Mouse (Mus musculus) embryo, embryonic 10.5 days (tissue): Measurements from ENCODE around the gene Ophn1.

ENCODE experiments used
- DNase-seq: peaks from one replicate; pipeline ENCODE4 v3.0.0-alpha.2; 2015; ENCODE audit warnings: low spot score

Ophn1 gene

DNA sequence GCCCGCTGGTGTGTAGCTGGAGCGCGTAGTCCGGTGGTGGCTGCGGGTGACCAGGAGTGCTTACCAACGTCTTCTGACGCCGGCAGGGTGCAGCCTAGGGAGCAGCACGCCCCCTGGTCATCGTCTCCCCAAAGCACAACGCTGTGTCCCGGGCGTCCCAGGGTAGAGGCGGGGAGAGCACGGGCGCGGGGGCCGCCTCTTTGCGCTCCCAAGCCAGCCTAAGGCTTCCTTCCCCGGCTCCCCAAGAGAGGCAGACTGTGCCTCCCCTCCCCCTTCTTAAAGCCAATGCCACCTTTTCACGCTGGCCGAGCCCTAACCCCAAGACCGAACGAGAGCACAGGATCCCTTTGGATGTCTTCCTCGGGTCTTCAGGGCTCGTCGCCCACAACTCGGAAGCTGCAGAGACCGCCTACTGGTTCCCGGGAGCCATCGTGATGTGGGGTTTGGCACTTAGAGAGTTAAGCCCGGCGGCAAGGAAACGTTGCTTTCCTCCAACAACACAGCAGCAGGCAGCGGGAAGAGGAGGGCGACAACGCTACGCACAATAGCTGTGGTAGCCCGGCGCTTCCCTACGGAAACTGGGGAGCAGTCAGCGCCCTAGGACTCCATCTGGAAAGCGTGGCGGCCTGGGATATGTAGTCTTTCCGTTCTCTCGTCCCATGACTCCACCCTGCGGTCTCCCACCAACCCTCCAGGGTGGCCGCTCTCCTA lies at the start of gene Ophn1:
Gene Ophn1 (minus strand): TSS at position 620 of the 711 bp plus-strand sequence.
- DNase-seq: peak; percentile 68

DNA sequence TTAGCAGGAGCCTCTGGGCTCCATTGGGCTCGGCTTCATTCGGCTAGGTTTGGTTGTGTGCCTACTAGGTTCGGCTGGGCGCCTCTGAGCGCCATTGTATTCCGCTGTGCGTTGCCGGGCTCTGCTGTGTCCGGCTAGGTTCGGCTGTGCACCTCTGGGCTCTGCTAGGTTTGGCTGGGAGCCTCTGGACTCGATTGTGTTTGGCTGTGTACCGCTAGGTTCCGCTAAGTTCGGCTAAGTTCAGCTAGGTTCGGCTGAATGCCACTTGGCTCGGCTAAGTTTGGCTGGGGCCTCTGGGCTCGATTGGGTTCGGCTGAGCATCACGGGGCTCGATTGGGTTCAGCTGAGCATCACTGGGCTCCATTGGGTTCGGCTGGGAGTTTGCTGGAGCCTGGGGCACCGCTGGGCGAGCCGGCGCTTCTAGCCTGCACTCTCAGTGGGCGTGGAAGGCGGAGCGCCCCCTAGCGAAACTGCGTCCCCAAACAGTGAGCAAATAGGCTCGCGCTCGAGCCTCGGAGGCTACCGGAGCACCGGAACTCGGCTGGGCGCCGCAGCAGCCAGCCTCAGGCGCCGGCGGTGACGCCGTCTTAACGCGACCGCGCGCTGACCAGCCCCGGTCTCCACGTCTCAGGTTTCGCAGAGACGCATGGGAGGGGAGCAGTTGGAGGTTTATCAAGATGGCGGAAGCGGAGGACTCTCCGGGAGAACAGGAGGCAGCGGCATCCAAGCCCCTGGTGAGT lies 46.9 kb upstream of the Ophn1 start:
- peak; percentile 93 for DNase-seq

DNA sequence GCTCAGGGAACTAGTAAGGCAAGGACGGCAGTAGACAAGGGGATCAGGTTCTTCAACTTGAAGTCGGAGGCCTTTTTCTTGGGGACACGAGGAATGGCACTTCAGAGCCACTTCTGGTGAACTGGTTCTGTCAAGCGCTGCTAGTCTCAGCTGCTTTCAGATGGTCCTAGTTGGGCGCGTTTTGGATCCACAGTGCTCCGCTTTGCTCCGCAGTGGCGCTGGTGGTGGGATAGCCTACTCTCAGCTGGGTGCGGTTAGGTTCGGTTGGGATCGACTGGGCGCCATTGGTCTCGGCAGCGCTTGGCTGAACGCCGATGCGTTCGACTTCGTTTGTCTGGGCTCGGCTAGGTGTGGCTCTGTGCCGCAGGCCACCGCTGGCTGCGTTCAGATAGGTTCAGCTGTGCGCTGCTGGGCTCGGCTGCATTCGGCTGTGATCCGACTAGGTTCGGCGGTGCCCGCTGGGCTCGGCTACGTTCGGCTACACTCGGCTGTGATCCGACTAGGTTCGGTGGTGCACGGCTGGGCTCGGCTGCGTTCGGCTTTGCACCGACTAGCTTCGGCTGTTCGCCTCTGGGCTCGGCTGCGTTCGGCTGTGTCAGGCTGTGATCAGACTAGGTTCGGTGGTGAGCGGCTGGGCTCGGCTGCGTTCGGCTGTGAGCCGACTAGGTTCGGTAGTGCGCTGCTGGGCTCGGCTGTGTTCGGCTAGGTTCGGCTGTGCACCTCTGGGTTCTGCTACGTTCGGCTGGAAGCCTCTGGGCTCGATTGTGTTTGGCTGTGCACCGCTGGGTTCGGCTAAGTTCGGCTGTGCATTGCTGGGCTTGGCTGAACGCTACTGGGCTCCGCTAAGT lies 46.1 kb upstream of the Ophn1 start:
- peak; percentile 85 for DNase-seq

DNA sequence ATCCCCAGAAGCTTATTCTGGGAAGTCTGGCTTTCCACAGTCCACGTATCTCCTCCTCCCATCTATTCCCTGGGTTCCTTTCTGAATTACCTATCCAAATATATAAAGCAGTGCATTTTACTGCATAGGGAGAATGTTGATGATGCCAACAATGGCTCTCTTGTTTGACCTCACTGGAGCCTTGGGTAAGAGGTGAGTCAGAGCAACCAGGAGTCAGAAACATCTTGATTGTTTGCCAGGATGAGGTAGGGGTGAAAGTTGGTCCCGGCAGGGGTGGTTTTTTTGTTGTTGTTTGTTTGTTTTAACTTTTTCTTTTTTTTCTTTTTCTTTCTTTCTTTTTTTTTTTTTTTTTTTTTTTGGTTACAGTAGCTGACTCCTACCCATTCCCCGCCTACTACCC lies 45.3 kb upstream of the Ophn1 start, which contains the start of gene Yipf6:
Gene Yipf6 (plus strand): TSS at position 216 of the 400 bp plus-strand sequence.
- DNase-seq: no peak

DNA sequence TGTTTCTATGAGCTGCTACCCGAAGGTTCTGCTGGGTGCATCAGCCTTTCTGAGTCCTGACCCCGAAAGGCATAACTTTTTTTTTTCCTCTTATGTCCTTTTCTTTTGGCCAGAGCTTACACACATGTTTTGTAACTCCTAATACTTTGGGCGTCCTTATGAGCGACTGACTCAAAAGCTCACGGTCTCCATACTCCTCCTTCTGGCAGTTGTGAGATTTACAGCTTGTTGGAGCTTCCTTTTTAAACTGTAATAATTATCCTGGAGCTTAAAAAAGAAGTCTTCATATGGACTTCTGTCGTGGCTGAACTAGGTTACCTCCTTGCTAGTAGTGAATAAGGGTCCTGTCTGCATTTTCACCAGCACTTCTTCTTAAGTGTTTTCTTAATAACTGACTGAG lies 28.6 kb upstream of the Ophn1 start:
- DNase-seq: peak; percentile 70

DNA sequence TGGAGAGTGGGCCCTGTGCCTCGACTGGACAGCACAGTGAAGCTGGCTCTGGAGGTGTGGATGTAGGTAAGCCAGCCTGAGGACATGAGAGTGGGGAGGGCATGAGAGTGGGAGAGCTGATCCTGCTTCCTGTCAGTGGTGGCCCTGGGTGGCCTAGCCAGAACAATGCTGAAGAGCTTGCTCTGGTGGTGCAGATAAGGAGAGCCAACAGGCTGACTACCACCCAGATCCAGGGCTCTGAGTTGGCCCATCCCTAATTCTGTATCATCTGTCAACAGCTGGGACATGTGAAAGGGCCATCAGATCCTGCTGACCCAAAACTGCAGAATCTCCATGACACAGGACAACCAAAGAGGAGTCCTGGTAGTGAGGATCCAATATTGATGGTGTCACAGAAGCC lies 18.1 kb upstream of the Ophn1 start:
- DNase-seq: no peak

DNA sequence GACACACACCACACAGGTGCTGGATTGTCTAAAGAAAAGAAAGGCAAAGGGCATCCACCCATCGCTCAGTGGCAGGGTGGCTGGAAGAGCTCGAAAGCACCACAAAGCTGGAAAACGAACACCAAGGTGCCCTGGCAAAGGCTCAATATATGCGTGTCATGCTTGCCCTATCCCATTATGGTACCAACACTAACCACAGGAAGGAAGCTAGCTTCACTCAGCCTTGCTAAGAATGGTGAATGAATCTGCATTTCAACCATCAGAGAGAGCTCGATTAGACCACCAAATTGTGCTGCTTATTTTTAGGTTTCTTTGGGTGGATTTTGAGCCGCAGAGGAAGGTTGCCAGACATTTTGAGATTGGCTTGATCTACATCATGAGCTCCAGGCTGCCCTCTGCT lies 13.4 kb upstream of the Ophn1 start:
- no peak for DNase-seq

DNA sequence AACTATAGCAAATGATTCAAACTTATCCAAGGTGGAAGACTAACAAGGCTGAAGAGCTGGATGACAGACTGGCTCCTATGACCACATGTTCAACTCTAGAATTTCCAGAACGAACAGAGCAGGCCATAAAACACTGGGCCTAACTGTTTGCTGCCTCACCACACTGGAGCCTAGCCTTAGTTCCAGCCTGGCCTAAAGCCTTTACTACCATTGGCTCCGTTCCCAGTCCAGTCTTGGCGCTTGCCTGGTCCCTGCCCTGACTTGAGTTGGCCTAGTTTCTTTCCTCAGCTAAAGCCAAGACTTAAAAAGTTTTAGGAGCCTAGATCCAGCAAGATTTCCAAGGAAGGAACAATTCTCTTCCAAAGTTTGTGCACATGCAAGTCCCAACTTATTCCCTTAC lies 7.5 kb upstream of the Ophn1 start:
- DNase-seq: no peak

- DNase-seq: peak; percentile 37
These were observed 786 bp downstream of the Ophn1 start for GRCm38 (mm10) chrX:98890072-98890405.

DNA sequence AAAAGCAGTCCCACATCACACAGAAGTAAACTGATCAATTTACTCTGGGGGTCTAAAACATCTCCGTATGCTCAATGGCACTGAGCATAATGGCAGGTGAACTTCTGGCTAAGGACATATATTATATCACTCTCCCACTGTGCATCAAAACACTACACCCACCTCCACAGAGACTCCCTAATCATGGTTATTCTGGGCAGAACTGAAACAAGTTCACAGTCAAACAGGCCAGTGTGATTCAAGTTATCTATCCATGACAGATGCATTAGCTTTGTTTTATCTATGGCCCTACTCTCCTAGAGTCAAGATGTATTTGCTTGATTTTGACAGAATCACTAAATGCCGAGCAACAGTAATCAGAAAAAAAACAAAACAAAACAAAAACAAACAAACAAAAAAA lies 8.8 kb downstream of the Ophn1 start:
- DNase-seq: no peak

DNA sequence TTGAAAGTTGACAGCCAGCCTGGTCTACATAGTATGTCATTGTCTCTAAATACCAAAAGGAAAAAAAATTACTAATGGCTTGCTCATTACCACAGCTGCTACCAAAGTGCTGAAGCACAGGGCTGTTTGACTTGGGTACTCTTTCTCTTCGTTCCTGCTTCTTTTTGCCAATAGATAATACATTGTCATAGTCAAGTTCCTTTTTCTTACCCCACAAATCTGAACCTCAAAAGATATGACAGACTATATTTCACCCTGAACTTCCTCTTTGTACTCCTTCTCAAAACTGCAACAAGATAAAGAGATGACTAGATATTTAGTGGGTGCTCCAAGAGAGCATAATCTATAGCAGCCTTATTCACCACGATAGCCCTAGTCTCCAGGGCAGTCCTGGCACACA lies 9.7 kb downstream of the Ophn1 start:
- DNase-seq: no peak

GRCm38 (mm10) chrX:98880314-98880713 lies 10.5 kb downstream of the Ophn1 start:
- DNase-seq: no peak

DNA sequence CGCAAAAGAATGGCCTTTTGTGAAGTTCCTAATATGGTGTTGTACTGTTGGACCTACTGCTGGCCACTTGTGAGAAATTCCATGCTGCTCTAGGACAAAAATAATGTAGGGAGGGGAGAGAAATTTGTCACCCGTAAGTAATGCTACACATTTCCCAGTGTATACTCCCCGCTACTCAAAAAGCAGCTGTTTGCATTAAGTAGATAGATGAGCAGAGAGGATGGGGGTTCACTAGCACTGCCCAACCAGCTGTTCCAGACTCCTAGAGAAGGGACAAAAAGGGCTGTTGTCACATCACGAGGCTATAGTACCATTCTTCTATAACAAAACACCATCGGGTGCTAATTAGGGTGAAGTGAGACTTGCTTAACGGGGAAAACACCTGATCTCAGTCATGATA lies 15.7 kb downstream of the Ophn1 start:
- DNase-seq: peak; percentile 7

DNA sequence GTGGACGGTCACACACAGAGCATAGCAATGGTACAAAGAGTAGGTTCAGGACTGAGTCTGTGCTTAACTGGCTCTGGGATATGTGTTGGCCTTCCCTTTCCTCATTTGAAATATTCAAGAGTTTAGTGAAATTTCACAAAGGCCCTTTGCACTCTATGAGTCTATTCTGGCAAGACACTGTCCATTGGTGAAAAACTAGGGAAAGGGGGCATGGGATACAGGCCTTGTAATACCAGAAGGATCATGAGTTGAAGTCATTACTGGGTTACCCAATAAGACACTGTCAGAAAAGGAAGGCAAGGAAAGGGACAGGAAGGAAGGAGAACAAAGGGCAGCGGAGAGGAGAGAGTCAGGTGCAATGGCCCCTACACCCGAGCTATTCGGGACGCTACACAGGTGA lies 16.7 kb downstream of the Ophn1 start:
- no peak for DNase-seq

DNA sequence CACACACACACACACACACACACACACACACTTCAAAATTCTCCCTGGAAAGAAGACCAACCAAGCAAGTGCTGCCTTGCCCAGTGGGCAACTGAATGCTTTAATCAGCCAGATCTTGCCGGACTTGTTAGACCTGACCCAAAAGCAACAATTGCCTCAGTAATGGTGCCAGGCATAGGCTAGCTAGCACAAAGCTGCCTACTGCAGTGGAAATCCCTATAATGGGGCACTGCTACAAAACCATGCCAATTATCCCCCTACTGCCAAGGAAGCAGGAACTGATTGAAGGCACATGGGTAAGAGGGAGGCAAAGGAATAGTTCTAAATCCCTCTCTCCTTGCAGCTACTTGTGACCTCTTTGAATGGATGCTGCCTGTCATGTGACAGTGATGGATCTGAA lies 18.8 kb downstream of the Ophn1 start:
- no peak for DNase-seq

DNA sequence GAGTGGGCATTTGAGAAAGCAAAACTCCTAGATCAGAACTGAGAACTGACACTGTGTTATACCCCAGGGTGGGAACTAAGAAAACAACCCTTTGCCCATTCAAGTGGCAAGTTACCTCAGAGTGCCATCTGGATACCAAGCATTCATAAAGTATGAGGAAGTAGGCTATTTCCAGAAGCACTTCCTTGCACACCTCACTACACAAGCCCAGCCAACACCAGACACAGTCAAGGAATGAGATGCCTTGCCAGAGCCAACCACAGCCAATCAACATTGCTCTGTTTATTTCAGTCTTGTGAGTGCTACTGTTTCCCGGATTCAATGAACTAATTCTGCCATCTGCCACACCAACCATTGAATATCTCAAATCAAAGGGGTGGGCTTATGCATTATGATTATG lies 20.3 kb downstream of the Ophn1 start:
- no peak for DNase-seq

DNA sequence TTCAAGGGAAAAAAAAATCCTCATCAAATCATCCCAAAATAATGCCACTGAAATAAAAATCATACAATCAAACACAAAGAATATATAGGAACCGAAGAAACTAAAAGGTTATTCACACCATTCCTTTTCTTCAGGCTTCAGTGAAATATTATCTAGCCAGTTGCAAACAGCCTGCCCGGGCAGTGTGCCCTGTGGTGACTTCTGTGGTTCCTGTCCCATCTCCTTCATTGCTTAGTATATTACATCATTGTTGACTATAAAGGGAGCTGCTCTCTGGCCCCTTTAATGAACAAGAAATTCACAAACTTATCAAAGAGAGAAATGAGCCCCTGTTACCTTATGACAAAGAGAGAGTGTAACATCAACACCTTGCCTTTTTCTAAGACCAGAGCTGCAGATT lies 21.1 kb downstream of the Ophn1 start:
- DNase-seq: no peak

- DNase-seq: no peak
These were observed 21.7 kb downstream of the Ophn1 start for GRCm38 (mm10) chrX:98869165-98869564.

GRCm38 (mm10) chrX:98860167-98860566 lies 30.7 kb downstream of the Ophn1 start:
- no peak for DNase-seq

DNA sequence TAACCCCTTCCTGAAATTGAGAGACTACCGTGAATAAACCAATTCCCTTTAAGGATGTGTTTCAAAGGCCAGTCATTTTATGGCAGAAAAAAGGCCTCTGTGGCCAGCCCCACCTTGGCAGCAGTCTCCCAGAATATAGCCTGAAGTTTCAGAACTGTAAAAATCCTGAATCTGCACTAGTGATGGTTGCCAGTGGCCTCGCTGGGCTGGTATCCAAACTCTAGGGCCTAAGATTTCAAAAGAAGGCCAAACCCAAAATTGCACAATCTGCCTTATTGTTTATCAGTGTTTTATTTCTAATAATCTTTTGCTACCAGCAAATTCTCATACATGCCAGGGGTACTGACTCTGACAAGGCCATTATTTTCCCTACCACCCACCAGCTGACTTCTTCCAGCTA lies 34.8 kb downstream of the Ophn1 start:
- no peak for DNase-seq

- DNase-seq: no peak
These were observed 40.0 kb downstream of the Ophn1 start for GRCm38 (mm10) chrX:98850869-98851268.

- no peak for DNase-seq
These were observed 49.2 kb downstream of the Ophn1 start for GRCm38 (mm10) chrX:98841606-98842005.

- DNase-seq: no peak
These were observed 54.8 kb downstream of the Ophn1 start for GRCm38 (mm10) chrX:98835989-98836388.
